Mouse (Mus musculus) lung, embryonic 14.5 days (tissue): ENCODE results near the gene Dclk2. TPM values are rescaled to one million over a fixed set of nuclear protein-coding genes. Genes with fewer than 3 reads are reported as not detected.

Experiments
- ATAC-seq: fragments of 200-750 bp; cut with Nextera tagmentation; 2 replicates; pipeline ENCODE4 v1.8.0; 2017; ENCODE audit warnings: mild to moderate bottlenecking, moderate TSS enrichment, moderate library complexity; ENCODE audit not compliant: insufficient read depth
- DNase-seq: peaks from one replicate; pipeline ENCODE4 v3.0.0-alpha.2; 2015
- H3K27ac ChIP-seq: fragments of 300-500 bp; sonication (generic); 2 replicates; pipeline ENCODE4 v1.5.1; 2014; ENCODE audit warnings: low read depth, mild to moderate bottlenecking, moderate library complexity
- H3K27me3 ChIP-seq: fragments of 300-500 bp; sonication (generic); 2 replicates; pipeline ENCODE4 v1.6.1; 2014; ENCODE audit warnings: low read length, control low read depth; ENCODE audit not compliant: insufficient read depth
- H3K36me3 ChIP-seq: fragments of 300-500 bp; sonication (generic); 2 replicates; pipeline ENCODE4 v1.6.1; 2014; ENCODE audit warnings: control low read depth; ENCODE audit not compliant: insufficient read depth
- H3K4me1 ChIP-seq: fragments of 300-500 bp; sonication (generic); 2 replicates; pipeline ENCODE4 v1.6.1; 2014; ENCODE audit warnings: antibody characterized with exemption, control low read depth; ENCODE audit not compliant: insufficient read depth
- H3K4me2 ChIP-seq: fragments of 300-500 bp; sonication (generic); 2 replicates; pipeline ENCODE4 v1.6.1; 2014; ENCODE audit warnings: mild to moderate bottlenecking
- H3K4me3 ChIP-seq: fragments of 300-500 bp; sonication (generic); 2 replicates; pipeline ENCODE4 v1.5.1; 2014; ENCODE audit warnings: low read depth, low read length
- H3K9ac ChIP-seq: fragments of 300-500 bp; sonication (generic); 2 replicates; pipeline ENCODE4 v1.6.1; 2014
- H3K9me3 ChIP-seq: fragments of 300-500 bp; sonication (generic); 2 replicates; pipeline ENCODE4 v1.6.1; 2016; ENCODE audit warnings: low read depth, low read length, control low read depth
- CTCF ChIP-seq: IDR thresholded peaks from 2 replicates; pipeline ENCODE4 v1.5.1; 2016; ENCODE audit warnings: antibody characterized with exemption, low read depth
- WGBS: fragments of 180-500 bp; shearing (Covaris S2); extraction: QIAGEN DNeasy Blood & Tissue Kit; methylation state at CpG from one replicate; pipeline ENCODE4 v1.1.7; 2014; 5-methylcytosine and 5-hydroxymethylcytosine counted together
- polyA plus RNA-seq: library from polyadenylated mRNA; unstranded; fragments of >200 nt; fragmentation: Nextera tagmentation; extraction: Ambion mirVana; gene quantifications from 2 replicates; pipeline ENCODE4 v1.2.1, GENCODE M21; 2014

The Dclk2 gene
- polyA plus RNA-seq, 1 experiment from 2014 or later: 8.2 TPM

DNA sequence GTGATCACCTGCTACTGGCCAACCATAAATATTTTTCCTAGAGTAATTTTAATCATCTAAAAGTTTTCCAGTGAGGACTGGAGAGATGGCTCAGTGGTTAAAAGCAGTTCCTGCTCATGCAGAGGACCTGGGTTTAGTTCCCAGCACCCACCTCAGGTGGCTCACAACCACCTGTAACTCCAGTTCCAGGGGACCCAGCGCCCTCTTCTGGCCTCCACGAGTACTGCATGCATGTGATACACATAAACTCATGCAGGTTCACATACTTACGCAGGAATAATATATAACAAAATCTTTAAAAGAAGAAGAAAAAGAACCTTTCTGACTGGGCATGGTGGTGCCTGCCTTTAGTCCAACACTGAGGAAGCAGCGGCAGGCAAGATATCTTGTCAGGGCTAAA, 33.2 kb upstream of the Dclk2 start:
- TF ChIP-seq CTCF: peak; percentile 46

DNA sequence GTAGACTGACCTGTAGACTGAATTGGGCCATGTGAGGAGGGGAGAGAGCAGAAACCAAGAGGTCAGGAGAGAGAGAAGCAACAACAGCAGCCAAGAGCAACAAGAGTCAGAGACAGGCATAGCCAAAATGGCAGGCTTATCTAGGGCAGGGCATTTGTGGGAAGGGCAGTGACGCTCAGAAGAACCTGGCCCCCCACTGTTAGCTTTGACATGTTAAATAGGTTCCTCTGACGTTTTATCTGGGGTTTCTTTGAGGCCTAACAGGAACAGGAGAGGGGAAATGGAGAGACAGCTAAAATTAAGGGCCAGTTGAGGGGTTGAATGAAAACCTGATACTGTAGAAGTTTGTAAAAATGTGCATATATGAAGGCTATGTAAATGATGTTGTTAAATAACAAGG, 30.0 kb upstream of the Dclk2 start:
- TF ChIP-seq CTCF: no peak
- no peak overlapping the region for H3K9ac ChIP-seq
- DNase-seq: no peak
- no peaks in the 10 kb centered on the region for H3K36me3 ChIP-seq
- no peak overlapping the region for H3K4me3 ChIP-seq
- ATAC-seq: no peak
- peaks cover 4% of the 10 kb centered on the region; the same call in 1 of the 2 replicates for H3K9me3 ChIP-seq
- H3K4me2 ChIP-seq: no peak overlapping the region
- H3K27me3 ChIP-seq: no peaks in the 10 kb centered on the region
- WGBS: 20% methylated on average over 2 of the region's 2 CpGs
- H3K4me1 ChIP-seq: no peaks in the 10 kb centered on the region
- H3K27ac ChIP-seq: no peak overlapping the region

More for the DNA sequence above, 33.2 kb upstream of the Dclk2 start:
- H3K4me1 ChIP-seq: no peaks in the 10 kb centered on the region
- no peak overlapping the region for H3K4me3 ChIP-seq
- ATAC-seq: no peak
- DNase-seq: no peak
- H3K9ac ChIP-seq: no peak overlapping the region
- peaks cover 4% of the 10 kb centered on the region; the same call in 1 of the 2 replicates for H3K9me3 ChIP-seq
- H3K27ac ChIP-seq: no peak overlapping the region
- 84% methylated on average over 4 of the region's 4 CpGs for WGBS
- no peaks in the 10 kb centered on the region for H3K27me3 ChIP-seq
- H3K4me2 ChIP-seq: no peak overlapping the region
- no peaks in the 10 kb centered on the region for H3K36me3 ChIP-seq

DNA sequence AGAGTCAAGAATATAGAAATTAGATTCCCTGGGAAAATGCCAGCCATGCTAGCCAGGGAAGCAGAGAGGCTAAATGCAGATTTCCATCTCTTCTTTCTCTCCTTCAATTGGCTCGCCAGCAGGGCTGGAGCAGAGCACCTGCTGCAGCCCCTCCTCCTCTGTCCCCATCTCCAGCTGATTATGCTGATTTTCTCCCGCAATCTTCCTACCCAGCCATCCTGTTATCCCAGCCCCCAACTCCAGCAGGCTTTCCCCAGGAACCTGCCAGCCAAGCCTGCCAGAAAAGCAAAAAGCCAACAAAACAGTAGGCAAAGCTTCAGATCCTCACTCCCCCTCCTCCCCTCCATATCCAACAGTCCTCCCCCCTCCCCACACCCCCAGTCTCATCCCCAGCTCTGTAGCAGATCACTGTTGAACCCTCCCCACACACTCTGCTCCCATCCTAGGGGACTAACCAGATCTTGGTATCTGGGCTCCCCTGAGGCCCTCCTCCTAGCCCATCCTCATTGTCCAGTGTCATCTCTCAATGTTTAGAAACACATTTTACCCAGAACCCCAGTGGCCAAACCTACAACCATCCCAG, 15.7 kb upstream of the Dclk2 start:
- H3K4me2 ChIP-seq: no peak overlapping the region
- no peaks in the 10 kb centered on the region for H3K9me3 ChIP-seq
- H3K4me1 ChIP-seq: no peaks in the 10 kb centered on the region
- ATAC-seq: no peak
- no peaks in the 10 kb centered on the region for H3K27me3 ChIP-seq
- H3K36me3 ChIP-seq: no peaks in the 10 kb centered on the region
- no peak overlapping the region for H3K9ac ChIP-seq
- H3K27ac ChIP-seq: no peak overlapping the region
- H3K4me3 ChIP-seq: no peak overlapping the region
- 16% methylated on average over 2 of the region's 2 CpGs for WGBS
- no peak for TF ChIP-seq CTCF
- no peak for DNase-seq

DNA sequence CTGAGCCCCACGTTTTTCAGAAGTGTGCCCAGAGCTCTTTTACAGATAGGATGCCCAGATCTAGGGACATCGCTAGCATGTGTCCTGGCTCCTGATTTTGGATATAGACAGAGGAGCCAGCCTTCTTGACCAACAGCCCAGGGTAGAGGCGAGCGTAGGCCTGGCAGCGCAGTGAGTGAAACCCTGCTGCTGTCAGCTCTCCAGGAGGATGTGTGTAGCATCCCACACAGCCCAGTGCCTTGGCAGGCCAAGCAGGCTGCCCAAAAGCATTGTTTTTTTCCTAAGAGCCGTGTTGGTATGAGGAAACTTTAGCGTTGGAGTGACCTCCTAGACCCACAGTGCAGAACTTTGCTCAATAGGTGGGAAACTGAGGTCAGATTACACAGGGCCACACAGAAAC, 12.8 kb upstream of the Dclk2 start:
- TF ChIP-seq CTCF: no peak
- Histone ChIP-seq H3K4me1 (no peaks in the 10 kb centered on the region), H3K27ac (no peak overlapping the region), H3K4me2 (no peak overlapping the region), H3K27me3 (no peaks in the 10 kb centered on the region), H3K9me3 (no peaks in the 10 kb centered on the region), H3K36me3 (no peaks in the 10 kb centered on the region), H3K9ac (no peak overlapping the region), H3K4me3 (no peak overlapping the region)
- ATAC-seq: no peak
- WGBS: 79% methylated on average over 7 of the region's 7 CpGs
- no peak for DNase-seq

DNA sequence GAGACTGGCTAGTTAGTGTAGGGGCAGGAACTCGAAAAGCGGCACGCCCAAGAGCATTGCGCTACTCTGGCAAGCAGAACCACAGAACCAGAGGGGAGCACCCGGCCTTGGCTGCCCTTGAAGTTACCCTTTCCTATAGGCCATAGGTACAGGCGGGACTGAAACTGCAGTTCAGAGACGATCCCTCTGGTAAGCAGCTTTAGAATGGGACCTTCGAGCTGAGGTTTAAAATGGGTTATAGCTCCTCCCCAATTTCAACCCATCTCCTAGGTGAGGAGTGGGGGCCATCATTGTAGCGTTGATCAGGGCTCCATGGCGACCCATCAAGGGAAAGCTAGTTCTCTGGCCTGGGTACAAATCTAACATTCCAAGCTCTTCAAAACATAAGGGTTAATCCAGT, 3.0 kb upstream of the Dclk2 start:
- DNase-seq (no peak), ATAC-seq (no peak)
- H3K9me3 ChIP-seq: no peaks in the 10 kb centered on the region
- peaks cover 11% of the 10 kb centered on the region for H3K27me3 ChIP-seq
- no peak overlapping the region for H3K4me2 ChIP-seq
- H3K4me3 ChIP-seq: no peak overlapping the region
- no peak overlapping the region for H3K9ac ChIP-seq
- WGBS: 89% methylated on average over 10 of the region's 10 CpGs
- H3K36me3 ChIP-seq: no peaks in the 10 kb centered on the region
- TF ChIP-seq CTCF: no peak
- H3K4me1 ChIP-seq: no peaks in the 10 kb centered on the region
- H3K27ac ChIP-seq: no peak overlapping the region

DNA sequence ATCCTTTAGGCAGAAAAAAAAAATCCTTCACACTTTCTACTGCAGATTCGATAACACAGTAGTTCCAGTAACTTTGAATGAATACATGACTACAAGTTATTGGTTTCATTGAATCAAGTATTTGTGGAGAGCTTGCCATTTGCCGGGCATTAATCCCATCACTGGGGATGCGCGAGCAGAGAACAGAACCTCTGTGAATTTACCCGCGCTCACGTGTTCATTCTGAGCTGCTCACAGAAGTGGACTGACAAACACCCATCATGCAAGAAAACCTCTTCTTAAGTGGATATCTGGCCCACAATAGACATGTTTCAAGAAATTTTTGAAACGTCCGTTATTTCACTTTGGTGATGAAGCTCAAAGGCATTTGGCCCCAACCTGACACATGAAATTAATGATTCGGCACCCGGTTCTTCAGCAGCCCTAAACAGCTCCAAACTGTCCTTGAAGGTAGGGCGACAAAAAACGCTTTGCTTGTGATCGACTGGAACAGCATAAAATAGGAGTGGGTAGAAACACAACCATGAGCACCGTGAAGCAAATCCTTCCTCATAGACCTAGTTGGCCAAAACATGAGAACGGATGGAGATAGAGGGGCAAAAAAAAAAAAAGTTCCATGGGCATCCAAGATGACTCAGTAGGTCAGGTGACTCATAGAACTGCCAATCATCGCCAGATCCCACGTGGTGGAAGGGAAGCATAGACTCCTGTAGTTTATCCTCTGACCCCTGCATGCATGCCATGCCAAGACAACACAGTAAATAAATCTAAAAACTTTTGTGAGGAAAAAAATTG, 726 bp upstream of the Dclk2 start:
- Histone ChIP-seq H3K27ac (no peak overlapping the region), H3K36me3 (no peaks in the 10 kb centered on the region), H3K4me1 (no peaks in the 10 kb centered on the region), H3K9me3 (no peaks in the 10 kb centered on the region), H3K4me2 (peak overlapping the region; percentile 91), H3K4me3 (peak overlapping the region; percentile 77), H3K9ac (no peak overlapping the region), H3K27me3 (peaks cover 11% of the 10 kb centered on the region)
- no peak for TF ChIP-seq CTCF
- DNase-seq: no peak
- ATAC-seq: no peak
- WGBS: 69% methylated on average over 18 of the region's 18 CpGs

DNA sequence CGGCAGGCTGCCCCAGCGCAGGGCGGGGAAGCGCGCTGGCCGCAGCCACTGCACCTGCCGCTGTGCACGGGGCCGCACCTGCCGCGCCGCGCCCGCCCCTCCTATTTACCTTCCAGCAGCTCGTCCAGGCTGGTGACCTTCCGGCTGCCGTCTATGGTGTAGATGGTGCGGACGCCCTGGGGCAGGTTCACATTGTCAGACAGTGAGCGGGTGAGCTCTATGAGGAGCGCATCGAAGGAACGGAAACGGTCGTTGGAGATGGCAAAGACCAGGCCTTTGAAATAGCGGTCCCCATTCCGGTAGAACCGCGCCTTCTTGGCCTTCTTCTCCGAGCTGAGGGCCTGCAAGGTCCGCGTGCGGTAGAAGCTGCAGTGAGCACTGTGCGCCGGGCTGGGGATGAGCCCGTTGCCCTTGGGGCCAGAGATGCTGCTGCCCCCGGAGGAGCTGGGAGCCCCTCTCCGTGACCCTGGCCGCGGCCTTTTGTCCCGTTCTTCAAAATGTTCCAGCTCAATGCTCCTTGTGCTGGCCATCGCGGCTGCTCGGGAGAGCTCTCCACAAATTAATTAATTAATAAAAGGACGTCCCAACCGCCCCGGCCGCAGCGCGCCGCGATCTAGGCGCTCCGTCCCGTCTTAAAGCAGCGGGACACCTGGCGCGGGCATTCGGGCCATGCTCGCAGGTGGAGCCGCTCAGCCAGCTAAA, 860 bp downstream of the Dclk2 start:
- Histone ChIP-seq H3K4me2 (peak overlapping the region; percentile 91), H3K9ac (peak overlapping the region; percentile 67), H3K9me3 (no peaks in the 10 kb centered on the region), H3K27ac (peak overlapping the region; percentile 65; the same call in 1 of the 2 replicates), H3K4me3 (peak overlapping the region; percentile 77), H3K4me1 (no peaks in the 10 kb centered on the region), H3K36me3 (no peaks in the 10 kb centered on the region), H3K27me3 (peaks cover 11% of the 10 kb centered on the region)
- TF ChIP-seq CTCF: no peak
- peak; percentile 31 for ATAC-seq
- DNase-seq: peak; percentile 38
- under 1% methylated on average over 61 of the region's 61 CpGs for WGBS
